Mouse (Mus musculus): ENCODE results near the gene Olfr921. TPM values are rescaled to one million over a fixed set of nuclear protein-coding genes. Genes with fewer than 3 reads are reported as not detected.

The Olfr921 gene
- not detected in 2 replicates for polyA plus RNA-seq (2015; fragmentation: Nextera tagmentation; extraction: Ambion mirVana)

DNA sequence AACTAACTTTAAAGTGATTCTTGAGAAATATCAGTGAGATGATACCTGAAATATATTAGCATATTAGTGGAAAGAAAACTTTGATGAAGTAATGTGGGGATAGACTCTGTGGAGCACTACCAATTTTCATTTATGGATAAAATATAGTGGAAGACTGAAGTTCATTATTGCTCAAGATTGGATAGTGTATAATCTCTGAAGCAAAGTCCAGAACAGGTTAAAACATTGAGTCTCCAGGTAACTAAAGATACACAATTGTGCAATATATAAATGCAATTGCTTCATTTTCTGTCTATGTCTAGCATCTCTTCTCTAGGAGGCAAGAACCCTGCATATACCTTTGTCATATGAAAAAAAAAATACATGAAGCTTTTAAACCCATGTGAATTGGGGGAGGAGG is at the start of gene Olfr921:
Olfr921 (plus strand) TSS at position 301 of the 400 bp plus-strand sequence.
- Histone ChIP-seq H3K9me3 (ENCODE audit: control insufficient read depth, low read length) (no peaks in the 10 kb centered on the region), H3K27ac (replicated peaks) (no peak within 1 kb of the TSS), H3K4me2 (replicated peaks; ENCODE audit: low read depth) (no peak within 1 kb of the TSS), H3K4me3 (ENCODE audit: low read depth, low read length) (no peak within 1 kb of the TSS), H3K36me3 (ENCODE audit: control insufficient read depth, insufficient read depth, low read length) (no peaks in the 10 kb centered on the region), H3K27me3 (ENCODE audit: control insufficient read depth, insufficient read depth, low read length) (no peaks in the 10 kb centered on the region), H3K4me1 (replicated peaks; ENCODE audit: control insufficient read depth, insufficient read depth) (no peaks in the 10 kb centered on the region), H3K9ac (ENCODE audit: low read length) (no peak within 1 kb of the TSS)
- TF ChIP-seq EP300 (optimal IDR thresholded peaks at IDR 0.05) (no peak), CTCF (IDR thresholded peaks at IDR 0.05; ENCODE audit: low read depth) (no peak)
- no peak for ATAC-seq (ENCODE audit: low FRiP score, low TSS enrichment)
- no peak for DNase-seq (ENCODE audit: low spot score)

DNA sequence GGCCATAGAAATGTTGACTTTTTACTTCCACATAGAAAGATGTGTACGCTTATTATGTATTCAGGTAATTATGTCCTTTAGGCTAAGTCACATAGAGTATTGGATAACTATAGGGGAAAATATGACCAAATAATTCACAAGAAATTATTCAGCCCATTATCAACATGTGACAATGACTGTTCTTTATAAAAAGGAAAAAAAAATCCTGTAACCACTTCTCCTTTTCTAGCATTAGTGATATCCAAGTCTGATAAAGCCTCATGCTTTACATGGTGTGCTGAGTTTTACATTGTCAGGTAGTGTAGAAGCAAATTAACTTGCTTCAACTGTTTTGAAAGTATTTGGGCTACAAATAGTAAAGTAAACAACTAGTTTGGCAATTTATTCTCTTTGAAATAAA is 48.8 kb upstream of the Olfr921 start:
- Histone ChIP-seq H3K4me3 (ENCODE audit: low read depth, low read length) (no peak overlapping the region), H3K27me3 (ENCODE audit: control insufficient read depth, insufficient read depth, low read length) (no peaks in the 10 kb centered on the region), H3K27ac (replicated peaks) (no peak overlapping the region), H3K9ac (ENCODE audit: low read length) (no peak overlapping the region), H3K36me3 (ENCODE audit: control insufficient read depth, insufficient read depth, low read length) (peaks cover 7% of the 10 kb centered on the region), H3K9me3 (ENCODE audit: control insufficient read depth, low read length) (no peaks in the 10 kb centered on the region), H3K4me1 (replicated peaks; ENCODE audit: control insufficient read depth, insufficient read depth) (peaks cover 7% of the 10 kb centered on the region; the same call in 1 of the 2 replicates), H3K4me2 (replicated peaks; ENCODE audit: low read depth) (no peak overlapping the region)
- no peak for DNase-seq (ENCODE audit: low spot score)
- no peak for ATAC-seq (ENCODE audit: low FRiP score, low TSS enrichment)
- no peak for TF ChIP-seq CTCF (IDR thresholded peaks at IDR 0.05; ENCODE audit: low read depth)
- TF ChIP-seq EP300 (optimal IDR thresholded peaks at IDR 0.05): no peak
- WGBS: 95% methylated on average over 1 of the region's 1 CpGs

DNA sequence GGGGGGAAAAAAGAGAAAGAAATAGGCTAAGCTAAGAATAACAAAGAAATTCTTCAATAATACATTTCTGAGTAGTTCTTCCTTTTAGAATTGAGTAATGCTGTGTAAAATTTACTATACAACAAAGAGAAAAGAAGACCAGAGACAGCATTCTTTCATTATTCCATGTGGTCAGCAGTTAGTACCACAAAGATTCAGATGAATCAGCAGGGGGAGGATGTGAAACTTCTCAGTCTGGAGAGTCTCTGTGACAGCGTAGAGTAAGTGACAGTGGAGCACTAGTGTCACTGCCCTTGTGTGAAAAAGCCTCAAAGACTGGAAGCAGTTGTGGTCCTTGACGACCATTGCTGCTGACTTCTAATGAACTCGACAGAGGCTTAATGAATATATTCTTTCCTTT is 44.6 kb upstream of the Olfr921 start:
- Histone ChIP-seq H3K4me2 (replicated peaks; ENCODE audit: low read depth) (no peak overlapping the region), H3K36me3 (ENCODE audit: control insufficient read depth, insufficient read depth, low read length) (peaks cover 3% of the 10 kb centered on the region), H3K4me3 (ENCODE audit: low read depth, low read length) (no peak overlapping the region), H3K9me3 (ENCODE audit: control insufficient read depth, low read length) (no peaks in the 10 kb centered on the region), H3K27ac (replicated peaks) (no peak overlapping the region), H3K27me3 (ENCODE audit: control insufficient read depth, insufficient read depth, low read length) (no peaks in the 10 kb centered on the region), H3K4me1 (replicated peaks; ENCODE audit: control insufficient read depth, insufficient read depth) (no peaks in the 10 kb centered on the region), H3K9ac (ENCODE audit: low read length) (no peak overlapping the region)
- WGBS: 79% methylated on average over 3 of the region's 3 CpGs
- ATAC-seq (ENCODE audit: low FRiP score, low TSS enrichment): no peak
- DNase-seq (ENCODE audit: low spot score): no peak
- TF ChIP-seq EP300 (optimal IDR thresholded peaks at IDR 0.05) (no peak), CTCF (IDR thresholded peaks at IDR 0.05; ENCODE audit: low read depth) (no peak)

DNA sequence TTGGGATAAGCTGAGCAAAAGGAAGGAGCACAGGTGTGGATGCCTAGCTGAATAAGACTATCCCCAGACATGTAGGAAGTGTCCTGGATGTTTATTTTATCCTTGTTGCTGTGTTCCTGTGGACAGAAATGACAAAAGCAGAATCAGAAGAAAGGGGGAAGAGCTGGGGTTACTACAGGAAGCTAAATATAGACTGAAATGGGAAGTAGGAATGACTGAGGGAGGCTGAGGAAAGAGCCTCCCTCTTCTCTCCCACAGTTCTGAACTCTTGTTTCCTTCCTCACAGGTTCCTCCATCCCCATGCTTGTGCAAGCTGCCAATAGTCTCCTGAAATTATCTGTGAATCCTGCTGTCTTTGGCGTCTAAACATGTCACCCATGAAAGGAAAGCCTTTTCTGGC is 31.5 kb upstream of the Olfr921 start:
- H3K27ac ChIP-seq (replicated peaks): no peak overlapping the region
- H3K36me3 ChIP-seq (ENCODE audit: control insufficient read depth, insufficient read depth, low read length): peaks cover 10% of the 10 kb centered on the region; the same call in 1 of the 2 replicates
- H3K4me2 ChIP-seq (replicated peaks; ENCODE audit: low read depth): no peak overlapping the region
- no peaks in the 10 kb centered on the region for H3K4me1 ChIP-seq (replicated peaks; ENCODE audit: control insufficient read depth, insufficient read depth)
- no peaks in the 10 kb centered on the region for H3K9me3 ChIP-seq (ENCODE audit: control insufficient read depth, low read length)
- H3K27me3 ChIP-seq (ENCODE audit: control insufficient read depth, insufficient read depth, low read length): no peaks in the 10 kb centered on the region
- no peak overlapping the region for H3K9ac ChIP-seq (ENCODE audit: low read length)
- H3K4me3 ChIP-seq (ENCODE audit: low read depth, low read length): no peak overlapping the region
- 71% methylated on average over 1 of the region's 1 CpGs for WGBS
- TF ChIP-seq CTCF (IDR thresholded peaks at IDR 0.05; ENCODE audit: low read depth) (no peak), EP300 (optimal IDR thresholded peaks at IDR 0.05) (no peak)
- ATAC-seq (ENCODE audit: low FRiP score, low TSS enrichment) (no peak), DNase-seq (ENCODE audit: low spot score) (no peak)

DNA sequence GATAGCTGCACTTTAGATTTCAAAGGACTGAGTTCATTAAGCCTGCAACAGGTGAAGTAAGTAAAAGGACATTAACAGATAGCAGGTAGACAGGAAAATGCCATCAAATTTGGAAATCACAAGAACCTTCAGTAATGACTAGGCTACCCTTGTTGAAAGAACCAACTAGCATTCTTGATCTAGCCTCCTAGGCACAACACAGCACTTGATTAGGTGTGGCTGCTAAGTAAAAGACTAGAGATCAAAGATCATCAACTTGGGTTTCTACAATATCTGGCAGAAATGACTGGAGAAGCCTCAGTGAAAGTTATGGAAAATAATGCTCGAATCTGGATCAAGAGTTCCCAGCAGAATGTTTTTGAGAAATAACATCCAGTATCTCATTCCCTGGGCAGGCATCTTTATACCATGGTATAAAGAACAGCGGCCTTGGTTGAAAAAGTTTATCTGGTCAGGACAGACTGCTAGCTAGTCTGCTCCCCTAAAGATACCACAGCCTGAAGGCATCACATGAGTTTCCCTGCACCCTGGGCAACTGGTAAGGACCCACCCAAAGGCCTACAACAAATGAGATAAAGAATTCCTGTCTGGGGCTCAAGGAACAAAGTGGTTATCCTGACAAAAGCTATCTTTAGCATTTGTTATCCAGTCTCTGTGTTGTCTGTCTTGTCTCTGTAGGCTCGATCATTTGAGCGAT is 28.1 kb upstream of the Olfr921 start:
- no peak overlapping the region for H3K4me2 ChIP-seq (replicated peaks; ENCODE audit: low read depth)
- no peaks in the 10 kb centered on the region for H3K4me1 ChIP-seq (replicated peaks; ENCODE audit: control insufficient read depth, insufficient read depth)
- no peaks in the 10 kb centered on the region for H3K27me3 ChIP-seq (ENCODE audit: control insufficient read depth, insufficient read depth, low read length)
- H3K4me3 ChIP-seq (ENCODE audit: low read depth, low read length): no peak overlapping the region
- H3K27ac ChIP-seq (replicated peaks): no peak overlapping the region
- TF ChIP-seq EP300 (optimal IDR thresholded peaks at IDR 0.05) (no peak), CTCF (IDR thresholded peaks at IDR 0.05; ENCODE audit: low read depth) (no peak)
- no peak overlapping the region for H3K9ac ChIP-seq (ENCODE audit: low read length)
- 94% methylated on average over 4 of the region's 4 CpGs for WGBS
- DNase-seq (ENCODE audit: low spot score): no peak
- peaks cover 3% of the 10 kb centered on the region; the same call in 1 of the 2 replicates for H3K36me3 ChIP-seq (ENCODE audit: control insufficient read depth, insufficient read depth, low read length)
- no peak for ATAC-seq (ENCODE audit: low FRiP score, low TSS enrichment)
- H3K9me3 ChIP-seq (ENCODE audit: control insufficient read depth, low read length): no peaks in the 10 kb centered on the region

DNA sequence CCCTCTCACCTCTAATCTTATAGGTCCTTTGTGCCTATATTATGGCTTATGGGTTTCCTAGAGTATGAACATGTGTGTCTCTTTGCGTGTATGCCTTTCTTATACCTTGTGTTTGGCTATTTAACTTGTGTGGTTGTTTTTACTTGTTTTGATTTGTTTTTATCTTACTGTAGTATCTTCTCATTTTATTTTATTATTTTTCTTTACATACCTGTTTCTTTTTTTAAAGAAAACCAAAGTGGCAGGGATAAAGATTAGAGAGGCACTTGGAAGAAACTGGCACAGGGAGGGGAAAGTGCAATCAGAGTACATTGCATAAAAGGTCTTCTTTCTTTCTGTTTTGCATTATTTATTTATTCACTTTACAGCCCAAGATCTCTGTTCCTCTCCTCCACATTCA is 20.9 kb upstream of the Olfr921 start, which contains the start of gene Olfr920:
Olfr920 (plus strand) TSS at position 301 of the 400 bp plus-strand sequence.
- DNase-seq (ENCODE audit: low spot score) (no peak), ATAC-seq (ENCODE audit: low FRiP score, low TSS enrichment) (no peak)
- Histone ChIP-seq H3K36me3 (ENCODE audit: control insufficient read depth, insufficient read depth, low read length) (no peaks in the 10 kb centered on the region), H3K27ac (replicated peaks) (no peak within 1 kb of the TSS), H3K9me3 (ENCODE audit: control insufficient read depth, low read length) (no peaks in the 10 kb centered on the region), H3K4me2 (replicated peaks; ENCODE audit: low read depth) (no peak within 1 kb of the TSS), H3K4me3 (ENCODE audit: low read depth, low read length) (no peak within 1 kb of the TSS), H3K27me3 (ENCODE audit: control insufficient read depth, insufficient read depth, low read length) (no peaks in the 10 kb centered on the region), H3K4me1 (replicated peaks; ENCODE audit: control insufficient read depth, insufficient read depth) (no peaks in the 10 kb centered on the region), H3K9ac (ENCODE audit: low read length) (no peak within 1 kb of the TSS)
- WGBS: 94% methylated on average over 1 of the region's 1 CpGs
- TF ChIP-seq CTCF (IDR thresholded peaks at IDR 0.05; ENCODE audit: low read depth): no peak
- TF ChIP-seq EP300 (optimal IDR thresholded peaks at IDR 0.05): no peak
